Mouse (Mus musculus) heart, adult 2 months (tissue): ENCODE measurements around the gene Hadha.

Source experiments
- CTCF ChIP-seq: fragments of 200-600 bp; IDR thresholded peaks from 2 replicates; pipeline ENCODE4 v1.8.1; 2022; ENCODE audit warnings: antibody characterized with exemption, mild to moderate bottlenecking, moderate library complexity
- EP300 ChIP-seq: fragments of 200-500 bp; IDR thresholded peaks from 2 replicates; pipeline ENCODE4 v1.6.1; 2011; ENCODE audit warnings: low read depth, low read length, control low read depth; ENCODE audit not compliant: insufficient read depth
- POLR2A ChIP-seq: fragments of 200-500 bp; IDR thresholded peaks from 2 replicates; pipeline ENCODE4 v1.6.1; 2011; ENCODE audit warnings: mild to moderate bottlenecking, low read depth, low read length, control low read depth; ENCODE audit not compliant: insufficient read depth

GRCm38 (mm10) chr5:30110371-30111060, 44.4 kb downstream of the Hadha start:
- no peak for TF ChIP-seq CTCF
- TF ChIP-seq POLR2A: no peak
- no peak for TF ChIP-seq EP300
